Mouse (Mus musculus) midbrain, postnatal 0 days (tissue): ENCODE measurements around the gene Syngr1. TPM values are rescaled to one million over a fixed set of nuclear protein-coding genes. Genes with fewer than 3 reads are reported as not detected.

Experiments used
- ATAC-seq: fragments of 200-750 bp; cut with Nextera tagmentation; 2 replicates; pipeline ENCODE4 v1.8.0; 2017; ENCODE audit warnings: moderate number of reproducible peaks, mild to moderate bottlenecking, moderate TSS enrichment, moderate library complexity; ENCODE audit not compliant: low FRiP score
- DNase-seq: peaks from one replicate; pipeline ENCODE4 v3.0.0-alpha.2; 2015; ENCODE audit warnings: low spot score
- H3K27ac ChIP-seq: fragments of 300-500 bp; sonication (generic); 2 replicates; pipeline ENCODE4 v1.5.1; 2014; ENCODE audit warnings: low read depth, mild to moderate bottlenecking, low read length, mixed read lengths
- H3K27me3 ChIP-seq: fragments of 300-500 bp; sonication (generic); 2 replicates; pipeline ENCODE4 v1.6.1; 2014; ENCODE audit warnings: low read length, control low read depth, mixed read lengths; ENCODE audit not compliant: insufficient read depth
- H3K36me3 ChIP-seq: fragments of 300-500 bp; sonication (generic); 2 replicates; pipeline ENCODE4 v1.6.1; 2014; ENCODE audit warnings: low read length, control low read depth, mixed read lengths; ENCODE audit not compliant: insufficient read depth
- H3K4me1 ChIP-seq: fragments of 300-500 bp; sonication (generic); 2 replicates; pipeline ENCODE4 v1.6.1; 2014; ENCODE audit warnings: mild to moderate bottlenecking, control low read depth, antibody characterized with exemption, low read length, mixed read lengths; ENCODE audit not compliant: insufficient read depth
- H3K4me2 ChIP-seq: fragments of 300-500 bp; sonication (generic); 2 replicates; pipeline ENCODE4 v1.6.1; 2014; ENCODE audit warnings: low read depth, mild to moderate bottlenecking, low read length, mixed read lengths; ENCODE audit not compliant: poor library complexity, severe bottlenecking
- H3K4me3 ChIP-seq: fragments of 300-500 bp; sonication (generic); 2 replicates; pipeline ENCODE4 v1.5.1; 2014; ENCODE audit warnings: low read depth, mild to moderate bottlenecking, low read length, moderate library complexity
- H3K9ac ChIP-seq: fragments of 300-500 bp; sonication (generic); replicated peaks from 2 replicates; pipeline ENCODE4 v1.6.1; 2014; ENCODE audit warnings: mild to moderate bottlenecking, low read length, moderate library complexity, mixed read lengths; ENCODE audit not compliant: poor library complexity, severe bottlenecking
- H3K9me3 ChIP-seq: fragments of 300-500 bp; sonication (generic); 2 replicates; pipeline ENCODE4 v1.6.1; 2016; ENCODE audit warnings: low read length, control low read depth
- CTCF ChIP-seq: IDR thresholded peaks from 2 replicates; pipeline ENCODE4 v1.5.1; 2016; ENCODE audit warnings: antibody characterized with exemption, mild to moderate bottlenecking
- WGBS: fragments of 180-500 bp; shearing (Covaris S2); extraction: QIAGEN DNeasy Blood & Tissue Kit; methylation state at CpG from one replicate; pipeline ENCODE4 v1.1.7; 2014; 5-methylcytosine and 5-hydroxymethylcytosine counted together
- polyA plus RNA-seq: library from polyadenylated mRNA; unstranded; fragments of >200 nt; fragmentation: Nextera tagmentation; extraction: Ambion mirVana; gene quantifications from 2 replicates; pipeline ENCODE4 v1.2.1, GENCODE M21; 2015
- total RNA-seq: library from RNA; depleted of rRNA; stranded (reverse); fragments of >200 nt; gene quantifications from 2 replicates; pipeline ENCODE4 v1.2.3, GENCODE M21; 2014

The Syngr1 gene
- total and polyA plus RNA-seq, 2 experiments from 2014 or later, result 81.5 to 220 TPM

DNA sequence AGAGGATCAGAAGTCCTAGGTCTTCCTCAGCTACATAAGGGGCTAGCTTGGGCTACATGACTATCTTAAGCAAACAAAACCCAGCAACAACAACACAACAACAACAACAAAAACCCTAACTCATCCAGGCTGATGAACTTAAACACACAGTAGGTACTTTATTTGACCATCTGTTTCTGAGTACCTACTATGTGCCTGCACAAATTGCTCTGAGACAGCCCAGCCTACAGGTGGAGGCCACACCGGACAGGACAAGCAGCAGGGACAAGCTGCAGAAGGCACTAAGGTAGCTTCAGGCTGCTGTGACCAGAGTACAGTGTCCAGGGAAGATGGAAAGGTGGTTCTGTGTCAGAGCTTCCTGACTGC, 17.9 kb upstream of the Syngr1 start:
- Histone ChIP-seq H3K27ac (no peak overlapping the region), H3K4me3 (no peak overlapping the region), H3K4me2 (no peak overlapping the region), H3K9me3 (no peaks in the 10 kb centered on the region), H3K36me3 (peaks cover 12% of the 10 kb centered on the region), H3K9ac (no peak overlapping the region), H3K27me3 (no peaks in the 10 kb centered on the region), H3K4me1 (no peaks in the 10 kb centered on the region)
- WGBS, result 94% methylated on average over 1 of the region's 1 CpGs
- ATAC-seq, result no peak
- no peak for TF ChIP-seq CTCF
- no peak for DNase-seq

DNA sequence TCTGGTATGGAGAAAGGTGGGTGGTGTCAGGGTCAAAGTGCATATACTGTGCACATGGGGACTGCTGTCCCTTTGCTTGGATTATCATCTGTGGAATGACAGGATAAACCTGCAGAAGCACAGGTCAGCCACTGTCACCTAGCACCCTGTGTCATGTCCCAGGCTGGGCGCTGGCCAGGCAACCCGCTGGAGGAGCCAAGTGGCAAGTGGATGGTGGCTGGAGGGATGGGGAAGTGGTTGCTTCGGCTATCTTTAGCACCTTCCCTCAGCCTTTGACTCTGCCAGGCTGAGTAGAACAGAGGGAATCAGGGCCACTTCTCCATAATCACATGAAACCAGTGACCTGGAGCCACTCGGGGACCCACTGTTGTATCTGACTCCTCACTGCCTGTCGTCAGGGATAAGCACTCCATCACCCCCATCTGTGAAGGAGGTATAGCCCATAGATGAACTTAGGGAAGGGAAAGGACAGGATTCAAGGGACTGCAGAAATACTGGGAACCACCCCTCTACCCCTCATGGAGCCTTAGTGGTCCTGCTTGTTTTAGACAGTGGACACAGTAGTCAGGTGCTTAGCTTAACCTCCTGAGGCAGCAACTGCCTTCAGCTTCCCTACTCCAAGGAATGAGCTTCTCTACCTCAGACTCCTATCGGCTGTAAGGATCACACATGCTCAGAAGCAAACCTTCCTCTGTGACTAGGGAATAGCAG, 16.3 kb upstream of the Syngr1 start:
- TF ChIP-seq CTCF, result no peak

DNA sequence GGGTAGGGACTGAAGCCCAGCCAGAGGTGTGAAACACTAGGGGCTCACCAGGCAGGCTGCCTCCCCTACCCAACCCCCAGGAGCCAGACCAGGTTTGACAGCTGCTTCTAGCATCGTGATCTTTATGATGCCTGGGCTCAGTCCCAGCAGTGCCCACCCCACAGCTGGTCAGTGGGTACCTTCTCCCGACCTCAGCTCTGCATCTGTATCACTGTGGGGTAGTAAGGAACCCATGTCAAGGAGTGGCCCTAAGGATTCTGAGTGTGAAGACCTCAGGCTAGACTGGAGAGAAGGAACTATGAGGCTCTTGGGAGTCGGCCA, 15.8 kb upstream of the Syngr1 start:
- no peak for TF ChIP-seq CTCF
- 58% methylated on average over 3 of the region's 3 CpGs for WGBS
- ATAC-seq (no peak), DNase-seq (no peak)
- no peak overlapping the region for H3K9ac ChIP-seq
- peaks cover 21% of the 10 kb centered on the region for H3K36me3 ChIP-seq
- no peak overlapping the region for H3K4me3 ChIP-seq
- H3K27ac ChIP-seq, result no peak overlapping the region
- no peaks in the 10 kb centered on the region for H3K9me3 ChIP-seq
- no peak overlapping the region for H3K4me2 ChIP-seq
- H3K4me1 ChIP-seq, result no peaks in the 10 kb centered on the region
- no peaks in the 10 kb centered on the region for H3K27me3 ChIP-seq

More for the DNA sequence above, 16.3 kb upstream of the Syngr1 start:
- DNase-seq, result no peak
- Histone ChIP-seq H3K4me2 (no peak overlapping the region), H3K4me3 (no peak overlapping the region), H3K27me3 (no peaks in the 10 kb centered on the region), H3K4me1 (no peaks in the 10 kb centered on the region), H3K9me3 (no peaks in the 10 kb centered on the region), H3K9ac (no peak overlapping the region), H3K36me3 (peaks cover 18% of the 10 kb centered on the region), H3K27ac (no peak overlapping the region)
- ATAC-seq, result no peak
- WGBS, result 70% methylated on average over 6 of the region's 6 CpGs

DNA sequence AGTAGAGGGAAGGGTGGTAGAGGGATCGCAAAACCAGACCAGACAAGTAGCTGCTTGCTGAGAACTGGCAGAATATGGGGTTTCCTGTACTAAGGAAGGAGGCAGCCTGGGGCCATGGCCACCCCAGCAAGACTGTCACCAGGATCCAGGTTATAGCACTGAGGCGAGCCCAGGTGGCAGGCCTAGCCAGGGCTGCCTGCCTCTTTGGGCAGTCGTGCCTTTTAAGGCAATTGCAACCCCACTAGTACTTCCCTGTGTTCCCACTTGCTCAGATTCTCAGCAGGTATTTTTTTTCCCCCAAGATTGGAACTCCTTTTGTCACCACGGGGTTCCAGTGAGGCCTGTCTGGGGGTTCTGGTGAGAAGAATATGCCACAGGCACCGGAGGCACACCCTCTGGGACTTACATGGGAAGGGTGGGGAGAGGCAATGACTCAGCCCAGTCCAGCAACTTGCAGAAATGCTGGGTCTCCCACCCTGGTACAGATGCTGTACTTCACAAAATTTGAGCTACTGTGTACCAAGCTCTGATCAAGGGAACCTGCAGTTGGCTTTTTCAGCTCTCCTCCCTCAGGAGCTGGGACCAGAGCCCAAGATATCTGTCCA, 15.3 kb upstream of the Syngr1 start:
- Histone ChIP-seq H3K27ac (peak overlapping the region; percentile 14; the same call in 1 of the 2 replicates), H3K9me3 (no peaks in the 10 kb centered on the region), H3K27me3 (no peaks in the 10 kb centered on the region), H3K36me3 (peaks cover 22% of the 10 kb centered on the region), H3K4me2 (no peak overlapping the region), H3K9ac (no peak overlapping the region), H3K4me1 (no peaks in the 10 kb centered on the region), H3K4me3 (no peak overlapping the region)
- ATAC-seq (no peak), DNase-seq (no peak)
- WGBS, result 41% methylated on average over 5 of the region's 5 CpGs
- no peak for TF ChIP-seq CTCF

DNA sequence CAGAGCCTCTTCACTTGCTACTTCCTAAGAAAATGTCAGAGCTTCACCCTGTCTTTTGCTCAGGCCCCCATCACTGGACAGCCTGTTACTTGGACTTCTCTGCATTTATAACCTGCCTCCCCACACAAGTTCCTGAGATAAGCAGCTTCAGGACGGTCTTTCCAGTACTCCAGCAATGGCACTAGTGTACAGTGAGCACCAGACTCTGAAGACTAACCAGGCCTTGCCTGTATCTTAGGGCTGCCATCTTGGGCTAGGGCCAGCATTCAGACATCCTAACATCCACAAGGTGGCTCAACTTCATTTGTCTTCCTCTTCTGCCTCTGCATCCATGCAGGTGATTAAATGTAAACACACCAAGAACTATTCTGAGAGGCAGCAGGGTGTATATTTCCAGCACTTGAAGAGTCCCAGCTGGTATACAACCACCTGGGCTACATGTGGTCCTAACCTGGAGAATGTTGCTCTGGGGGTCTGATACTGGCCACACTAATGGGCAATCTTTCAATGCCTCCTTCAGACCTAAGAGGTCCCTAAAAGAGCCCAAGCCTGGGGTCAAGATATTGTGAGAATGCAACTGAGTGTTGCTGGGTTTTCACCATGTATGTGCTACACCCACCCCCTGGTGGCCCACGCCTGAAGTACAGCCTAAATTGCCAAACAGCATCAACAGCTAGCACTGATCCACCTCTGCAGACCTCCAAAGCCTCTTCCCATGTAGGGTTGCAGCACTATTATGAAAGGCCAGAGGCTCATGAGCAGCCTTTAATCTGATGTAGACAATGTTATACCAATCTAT, 14.6 kb upstream of the Syngr1 start:
- H3K27me3 ChIP-seq, result no peaks in the 10 kb centered on the region
- H3K36me3 ChIP-seq, result peaks cover 30% of the 10 kb centered on the region
- no peak overlapping the region for H3K9ac ChIP-seq
- H3K4me1 ChIP-seq, result 0 out of 2 replicates have a peak, but pooled peaks cover 5% of the 10 kb centered on the region
- no peak overlapping the region for H3K4me3 ChIP-seq
- no peak for ATAC-seq
- no peak overlapping the region for H3K4me2 ChIP-seq
- peak; percentile 78 for DNase-seq
- H3K27ac ChIP-seq, result peak overlapping the region; percentile 14; the same call in 1 of the 2 replicates
- WGBS, result 7% methylated on average over 2 of the region's 2 CpGs
- peak; percentile 89 for TF ChIP-seq CTCF
- no peaks in the 10 kb centered on the region for H3K9me3 ChIP-seq
